10 mouse cellular contexts compared by ENCODE assay signal in the genomic region with DNA sequence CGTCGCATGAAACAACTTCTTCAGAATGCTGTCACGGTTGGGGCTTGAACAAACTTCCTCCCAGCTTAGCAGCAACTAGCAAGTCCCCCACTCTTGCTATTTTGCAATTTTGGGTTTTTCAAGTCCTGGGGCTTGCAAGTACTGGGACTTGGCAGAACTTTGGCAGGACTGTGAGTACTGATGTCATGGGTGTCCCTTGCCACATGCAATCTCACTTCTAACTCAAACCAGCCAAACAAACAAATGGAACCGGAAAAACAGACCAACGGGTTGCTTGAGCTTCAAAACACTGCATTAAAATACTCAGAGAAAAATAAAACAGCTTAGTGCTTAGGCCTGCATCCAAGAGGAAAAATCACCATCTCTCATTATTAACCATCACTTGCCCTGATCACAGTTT. TPM values are rescaled to one million over a fixed set of nuclear protein-coding genes. Genes with fewer than 3 reads are reported as not detected.
DNase-seq lines count a peak whose midpoint lies in the region; ATAC-seq lines count a peak whose summit lies in the region.
"Had no signal": no experiment of that assay in that cellular context is flagged by ENCODE, and none has a peak within 500 bp of the region (broad histone marks: within the 10 kb centered on the region; RNA-seq: fewer than 3 reads in every experiment).

No protein-coding gene starts in this region.

- H3K36me3 ChIP-seq in lung, embryonic 16.5 days (ENCODE audit: control insufficient read depth, insufficient read depth, low read length) = no peaks in the 10 kb centered on the region
- H3K36me3 ChIP-seq: embryonic facial prominence, embryonic 12.5 days had no signal

- H3K4me3 ChIP-seq in lung, embryonic 16.5 days (ENCODE audit: low read length) = no peak overlapping the region
- H3K4me3 ChIP-seq: embryonic facial prominence, embryonic 12.5 days; megakaryocyte, embryonic 14.5 days had no signal

- H3K9me3 ChIP-seq in lung, embryonic 16.5 days (ENCODE audit: control insufficient read depth, low read length) = no peaks in the 10 kb centered on the region
- H3K9me3 ChIP-seq: embryonic facial prominence, embryonic 12.5 days had no signal

- no peak overlapping the region for H3K4me2 ChIP-seq in lung, embryonic 16.5 days (ENCODE audit: low read depth, low read length)
- H3K4me2 ChIP-seq: embryonic facial prominence, embryonic 12.5 days had no signal

- H3K4me1 ChIP-seq in lung, embryonic 16.5 days (replicated peaks; ENCODE audit: control insufficient read depth, insufficient read depth, low read length) = peaks cover 14% of the 10 kb centered on the region

- no peaks in the 10 kb centered on the region for H3K27me3 ChIP-seq in lung, embryonic 16.5 days (ENCODE audit: control insufficient read depth, insufficient read depth, low read depth, low read length)
- H3K27me3 ChIP-seq: CH12.LX; embryonic facial prominence, embryonic 12.5 days had no signal

- peak; percentile 82 for ATAC-seq in lung, embryonic 16.5 days (ENCODE audit: low read depth)

- 48% methylated on average over 5 of the region's 5 CpGs for WGBS in lung, embryonic 16.5 days

- H3K9ac ChIP-seq in lung, embryonic 16.5 days (ENCODE audit: low read length) = no peak overlapping the region
- H3K9ac ChIP-seq: embryonic facial prominence, embryonic 12.5 days had no signal

- H3K27ac ChIP-seq in lung, embryonic 16.5 days (ENCODE audit: low read length) = peak overlapping the region; percentile 89
- H3K27ac ChIP-seq: embryonic facial prominence, embryonic 12.5 days had no signal

- peak; percentile 53 for DNase-seq in heart, adult 8-10 months (ENCODE audit: low spot score)
- no peak for DNase-seq in heart, postnatal 4 days
- peak; percentile 60 for DNase-seq in urinary bladder, postnatal 14 days (ENCODE audit: low spot score)
- DNase-seq in urinary bladder, postnatal 25 days (ENCODE audit: low spot score) = no peak
- DNase-seq in MN1 (ENCODE audit: low spot score) = no peak
- no peak for DNase-seq in cerebellum, postnatal 10 days

RNA-seq across cellular contexts. Expression of a gene that starts 7.2 kb away (rescaled TPM):
- total RNA-seq in heart, adult 8-10 months (2022) = 10 to 100 TPM; 52.4 to 81.0 (median 72.0) TPM
- total RNA-seq in heart, postnatal 4 days (2021) = 100 to 1,000 TPM; 156 to 158 TPM
- 148 and 169 TPM in 2 replicates for polyA plus RNA-seq in lung, embryonic 16.5 days (2015; fragmentation: Nextera tagmentation; extraction: Ambion mirVana)

Comparison
In these comparisons a context has a peak if more than half of its experiments do, and no peak if none do; other contexts are left out.
1. DNase-seq: peak in heart, adult 8-10 months (single experiment) and urinary bladder, postnatal 14 days (single experiment); none in heart, postnatal 4 days (single experiment), urinary bladder, postnatal 25 days (single experiment), MN1 (single experiment) and cerebellum, postnatal 10 days (0 of 2).